Mouse (Mus musculus) cerebellum, adult 18-20 months (tissue): ENCODE data around the gene Fam167b.
A peak's percentile ranks its signal among the peaks of the same experiment; 100 is the strongest.
"Not testable (repeated sequence)": the region's sequence is repeated elsewhere in the genome, so short reads cannot be mapped to it uniquely, and the experiment has no call there.

ENCODE experiments used
- DNase-seq, 2 experiments: peaks; one replicate each; pipeline ENCODE4 v3.0.0; 2021

The Fam167b gene

GRCm38 (mm10) chr4:129557256-129557808, 21.0 kb downstream of the Fam167b start:
- no peak for DNase-seq

GRCm38 (mm10) chr4:129556532-129557223, 21.7 kb downstream of the Fam167b start:
- DNase-seq: peak; percentile 81 to 87

- no peak for DNase-seq
These were observed 22.4 kb downstream of the Fam167b start for GRCm38 (mm10) chr4:129555862-129556531.

- peak; percentile 62 to 70 for DNase-seq
These were observed 22.9 kb downstream of the Fam167b start for GRCm38 (mm10) chr4:129555421-129555861.

GRCm38 (mm10) chr4:129554512-129554911, 23.8 kb downstream of the Fam167b start:
- DNase-seq: not testable (repeated sequence)

- DNase-seq: no peak
These were observed 28.1 kb downstream of the Fam167b start for GRCm38 (mm10) chr4:129550295-129550694.

- no peak for DNase-seq
These were observed 29.0 kb downstream of the Fam167b start for GRCm38 (mm10) chr4:129549306-129549705.

- DNase-seq: not testable (repeated sequence)
These were observed 30.7 kb downstream of the Fam167b start for GRCm38 (mm10) chr4:129547631-129548030.

- DNase-seq: no peak
These were observed 34.2 kb downstream of the Fam167b start for GRCm38 (mm10) chr4:129544106-129544505.

GRCm38 (mm10) chr4:129542592-129543141, 35.7 kb downstream of the Fam167b start, which contains the start of gene Hdac1:
Gene Hdac1 (minus strand): TSS chr4:129542713.
- peak; percentile 97 to 98 for DNase-seq

GRCm38 (mm10) chr4:129541868-129542591, 36.3 kb downstream of the Fam167b start:
- peak; percentile 28 to 32 for DNase-seq

GRCm38 (mm10) chr4:129540012-129540411, 38.3 kb downstream of the Fam167b start:
- peak; percentile 12 to 21 for DNase-seq

- not testable (repeated sequence) for DNase-seq
These were observed 49.4 kb downstream of the Fam167b start for GRCm38 (mm10) chr4:129528901-129529300.
